Mouse (Mus musculus) kidney, embryonic 16.5 days (tissue): ENCODE data around the gene Arnt2. TPM values are rescaled to one million over a fixed set of nuclear protein-coding genes. Genes with fewer than 3 reads are reported as not detected.

Experiments used
- ATAC-seq: fragments of 200-750 bp; cut with Nextera tagmentation; 2 replicates; pipeline ENCODE4 v1.8.0; 2017; ENCODE audit warnings: moderate TSS enrichment; ENCODE audit not compliant: low FRiP score, low TSS enrichment
- H3K27ac ChIP-seq: fragments of 300-500 bp; sonication (generic); 2 replicates; pipeline ENCODE4 v1.5.1; 2014; ENCODE audit warnings: low read length
- H3K27me3 ChIP-seq: fragments of 300-500 bp; sonication (generic); 2 replicates; pipeline ENCODE4 v1.6.1; 2014; ENCODE audit warnings: low read length, control low read depth, mixed read lengths; ENCODE audit not compliant: insufficient read depth
- H3K36me3 ChIP-seq: fragments of 300-500 bp; sonication (generic); 2 replicates; pipeline ENCODE4 v1.6.1; 2014; ENCODE audit warnings: low read length, control low read depth, mixed read lengths; ENCODE audit not compliant: insufficient read depth
- H3K4me1 ChIP-seq: fragments of 300-500 bp; sonication (generic); 2 replicates; pipeline ENCODE4 v1.6.1; 2014; ENCODE audit warnings: low read length, control low read depth, mixed read lengths; ENCODE audit not compliant: insufficient read depth
- H3K4me2 ChIP-seq: fragments of 300-500 bp; sonication (generic); replicated peaks from 2 replicates; pipeline ENCODE4 v1.6.1; 2014; ENCODE audit warnings: low read depth, low read length
- H3K4me3 ChIP-seq: fragments of 300-500 bp; sonication (generic); 2 replicates; pipeline ENCODE4 v1.5.1; 2014; ENCODE audit warnings: mild to moderate bottlenecking, low read length
- H3K9ac ChIP-seq: fragments of 300-500 bp; sonication (generic); replicated peaks from 2 replicates; pipeline ENCODE4 v1.6.1; 2014; ENCODE audit warnings: low read length
- H3K9me3 ChIP-seq: fragments of 300-500 bp; sonication (generic); 2 replicates; pipeline ENCODE4 v1.6.1; 2016; ENCODE audit warnings: low read length, control low read depth
- WGBS: fragments of 180-500 bp; shearing (Covaris S2); extraction: QIAGEN DNeasy Blood & Tissue Kit; methylation state at CpG from one replicate; pipeline ENCODE4 v1.1.7; 2014; 5-methylcytosine and 5-hydroxymethylcytosine counted together
- polyA plus RNA-seq: library from polyadenylated mRNA; unstranded; fragments of >200 nt; fragmentation: Nextera tagmentation; extraction: Ambion mirVana; gene quantifications from 2 replicates; pipeline ENCODE4 v1.2.1, GENCODE M21; 2015

The Arnt2 gene
- polyA plus RNA-seq, 1 experiment from 2014 or later = 10.8 TPM

DNA sequence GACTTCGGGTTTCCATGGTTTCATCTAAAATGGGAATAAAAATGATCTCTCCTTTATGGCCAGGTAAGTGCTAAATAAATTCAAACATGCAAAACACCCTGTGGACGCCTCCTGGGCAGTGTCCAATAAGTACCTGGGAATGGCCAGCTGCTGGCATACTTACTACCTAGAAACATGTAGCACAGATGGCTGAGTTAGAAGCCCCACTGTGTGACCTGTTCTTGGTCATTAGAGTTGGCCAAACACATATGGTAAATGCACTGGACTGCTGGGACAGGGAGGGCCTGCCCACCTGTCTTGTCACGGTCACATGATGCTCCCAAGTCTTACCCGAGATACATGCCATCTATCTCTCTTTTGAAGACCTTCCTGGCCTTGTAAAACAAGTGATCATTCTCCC lies 149.6 kb downstream of the Arnt2 start:
- H3K36me3 ChIP-seq = 0 out of 2 replicates have a peak, but pooled peaks cover 9% of the 10 kb centered on the region
- no peaks in the 10 kb centered on the region for H3K4me1 ChIP-seq
- no peaks in the 10 kb centered on the region for H3K9me3 ChIP-seq
- ATAC-seq = no peak
- no peak overlapping the region for H3K4me3 ChIP-seq
- no peaks in the 10 kb centered on the region for H3K27me3 ChIP-seq
- no peak overlapping the region for H3K9ac ChIP-seq
- WGBS = 88% methylated on average over 4 of the region's 4 CpGs
- H3K27ac ChIP-seq = no peak overlapping the region
- no peak overlapping the region for H3K4me2 ChIP-seq

DNA sequence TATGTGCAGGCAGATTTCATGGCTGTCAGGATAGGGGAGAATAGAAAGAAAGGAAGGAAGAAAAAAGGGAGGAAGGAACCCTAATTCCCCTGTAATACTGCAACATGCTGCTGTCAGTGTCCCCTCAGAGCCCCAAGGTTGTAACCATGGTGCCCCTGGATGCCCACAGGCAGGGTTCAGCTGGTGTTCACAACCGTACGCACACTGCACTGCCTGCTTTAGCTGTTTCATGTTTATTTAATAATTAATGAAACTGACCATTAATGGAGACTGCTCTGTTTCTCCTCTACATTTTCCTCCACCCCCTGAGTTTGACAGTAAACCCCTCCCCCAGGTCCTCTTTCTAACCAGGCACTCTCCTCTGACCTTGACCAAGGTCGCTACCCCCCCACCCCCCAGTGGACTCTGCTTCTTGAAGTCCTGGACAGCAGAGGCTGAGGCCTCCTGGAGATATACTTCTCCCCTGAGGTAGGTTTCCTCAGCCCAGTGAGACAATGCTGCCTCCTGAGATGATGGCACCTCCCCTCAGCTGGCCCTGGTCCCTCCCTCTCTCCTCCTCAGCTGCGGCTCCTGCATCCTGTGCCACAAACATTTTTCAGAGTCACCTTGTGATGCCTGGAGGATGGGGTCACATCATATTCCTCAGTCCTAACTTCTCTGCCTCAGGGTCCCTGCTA lies 150.5 kb downstream of the Arnt2 start:
- Histone ChIP-seq H3K27ac (peak overlapping the region; percentile 25; the same call in 1 of the 2 replicates), H3K9me3 (no peaks in the 10 kb centered on the region), H3K4me2 (no peak overlapping the region), H3K36me3 (0 out of 2 replicates have a peak, but pooled peaks cover 8% of the 10 kb centered on the region), H3K4me1 (no peaks in the 10 kb centered on the region), H3K9ac (no peak overlapping the region), H3K4me3 (no peak overlapping the region), H3K27me3 (no peaks in the 10 kb centered on the region)
- ATAC-seq = peak; percentile 89
- WGBS = 60% methylated on average over 4 of the region's 4 CpGs

DNA sequence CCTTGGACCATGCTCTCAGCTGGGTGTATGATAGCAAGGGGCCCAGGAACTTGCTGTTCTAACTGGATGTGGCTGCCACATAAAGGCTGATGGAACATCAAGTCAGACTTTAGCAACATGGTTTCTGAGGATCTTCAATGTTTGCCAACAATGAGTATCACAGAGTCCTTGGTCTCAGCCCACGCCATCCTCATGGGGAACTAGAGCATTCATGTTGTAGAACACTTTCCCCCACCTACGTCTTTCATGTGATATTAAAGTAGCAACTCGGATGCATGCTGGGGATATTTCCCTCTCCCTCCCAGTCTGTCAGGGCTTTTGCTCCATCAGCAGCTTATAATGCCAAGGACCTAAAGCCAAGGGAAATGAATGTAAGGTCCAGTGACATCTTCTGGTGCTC lies 153.3 kb downstream of the Arnt2 start:
- ATAC-seq = no peak
- 88% methylated on average over 3 of the region's 3 CpGs for WGBS
- Histone ChIP-seq H3K9me3 (no peaks in the 10 kb centered on the region), H3K4me2 (no peak overlapping the region), H3K27ac (no peak overlapping the region), H3K36me3 (0 out of 2 replicates have a peak, but pooled peaks cover 2% of the 10 kb centered on the region), H3K27me3 (no peaks in the 10 kb centered on the region), H3K4me3 (no peak overlapping the region), H3K4me1 (no peaks in the 10 kb centered on the region), H3K9ac (no peak overlapping the region)

DNA sequence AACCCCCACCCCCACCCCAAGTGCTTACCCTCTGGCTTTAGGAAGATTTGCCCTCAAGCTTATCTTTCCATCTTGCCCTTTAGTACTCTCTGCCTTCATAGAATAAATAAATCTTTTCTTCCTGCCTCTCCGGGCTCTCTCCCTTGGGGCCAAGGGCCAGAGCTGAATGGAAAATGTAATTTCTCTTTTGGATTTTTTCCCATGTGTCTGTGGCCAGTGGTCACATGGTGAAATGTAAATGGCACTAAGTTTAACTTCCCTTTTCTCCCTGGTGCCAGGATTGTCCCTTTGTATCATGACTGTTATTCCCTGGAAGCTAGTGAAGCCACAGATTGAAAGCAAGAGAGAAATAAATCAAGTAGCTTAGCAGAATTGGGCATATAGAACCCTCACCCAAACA lies 153.7 kb downstream of the Arnt2 start:
- 44% methylated on average over 1 of the region's 1 CpGs for WGBS
- no peaks in the 10 kb centered on the region for H3K36me3 ChIP-seq
- H3K9ac ChIP-seq = no peak overlapping the region
- H3K4me1 ChIP-seq = no peaks in the 10 kb centered on the region
- no peaks in the 10 kb centered on the region for H3K9me3 ChIP-seq
- H3K27ac ChIP-seq = no peak overlapping the region
- H3K4me3 ChIP-seq = no peak overlapping the region
- H3K4me2 ChIP-seq = no peak overlapping the region
- no peaks in the 10 kb centered on the region for H3K27me3 ChIP-seq
- no peak for ATAC-seq

DNA sequence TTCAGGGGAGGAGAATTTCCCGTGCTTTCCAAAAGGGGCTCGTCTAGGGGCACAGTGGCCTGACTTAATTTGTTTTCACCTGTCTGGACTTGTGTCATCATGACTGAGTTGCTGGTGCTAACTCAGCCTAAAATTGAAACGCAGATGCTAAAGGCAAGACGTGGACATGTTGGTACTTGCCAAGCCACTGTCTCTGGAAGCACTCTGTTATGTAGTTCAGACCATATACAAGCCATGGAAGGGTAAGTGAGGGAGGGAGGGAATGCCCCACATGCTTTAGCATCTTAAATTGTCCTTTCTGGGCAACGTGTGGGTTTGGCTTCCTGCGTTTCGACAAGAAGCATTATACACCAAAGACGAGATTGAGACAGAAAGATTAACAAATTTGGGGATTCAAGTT lies 155.1 kb downstream of the Arnt2 start:
- ATAC-seq = no peak
- H3K4me1 ChIP-seq = 0 out of 2 replicates have a peak, but pooled peaks cover under 1% of the 10 kb centered on the region
- H3K4me3 ChIP-seq = no peak overlapping the region
- H3K9me3 ChIP-seq = no peaks in the 10 kb centered on the region
- H3K27me3 ChIP-seq = no peaks in the 10 kb centered on the region
- no peak overlapping the region for H3K9ac ChIP-seq
- no peak overlapping the region for H3K27ac ChIP-seq
- H3K36me3 ChIP-seq = no peaks in the 10 kb centered on the region
- 76% methylated on average over 8 of the region's 8 CpGs for WGBS
- H3K4me2 ChIP-seq = no peak overlapping the region

DNA sequence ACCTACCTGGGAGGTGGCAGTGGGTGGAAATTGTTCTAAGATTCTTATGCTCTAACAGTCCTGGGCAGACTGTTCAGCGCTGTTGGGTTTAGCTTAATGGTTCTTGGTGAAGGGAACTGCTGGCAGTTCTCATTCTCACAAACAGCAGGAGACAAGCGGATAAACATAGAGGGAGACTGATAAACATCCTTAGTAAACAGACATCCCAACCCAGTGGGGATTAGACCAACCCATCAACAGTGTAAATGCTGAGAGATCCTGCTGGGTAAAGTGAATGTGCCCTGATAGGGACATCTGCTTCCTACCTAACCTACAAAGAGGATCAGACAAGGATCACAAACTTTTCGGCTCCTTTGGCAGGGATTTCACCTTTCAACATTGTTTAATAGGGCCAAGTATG lies 155.7 kb downstream of the Arnt2 start:
- H3K27ac ChIP-seq = no peak overlapping the region
- ATAC-seq = no peak

DNA sequence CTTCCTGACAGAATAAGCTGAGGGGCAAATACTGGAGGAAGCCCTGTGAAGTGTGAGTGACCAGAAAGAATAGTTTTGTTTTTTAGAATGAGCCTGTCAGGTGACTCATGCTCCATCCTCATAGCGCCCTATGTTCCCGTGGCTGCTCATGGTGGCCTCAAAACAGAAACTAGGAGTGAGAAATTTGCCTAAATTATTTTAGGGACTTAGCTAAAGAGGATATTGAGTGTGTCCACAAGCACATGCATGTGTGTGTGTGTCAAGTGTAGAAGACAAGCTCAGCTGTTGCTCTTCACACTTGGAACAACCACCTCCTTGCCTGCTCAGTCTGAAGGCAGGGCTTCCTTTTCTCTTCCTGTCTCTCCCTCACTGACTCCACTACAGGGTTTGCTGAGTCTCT lies 158.3 kb downstream of the Arnt2 start:
- Histone ChIP-seq H3K9me3 (no peaks in the 10 kb centered on the region), H3K4me2 (no peak overlapping the region)
- no peak for ATAC-seq

More for the DNA sequence above, 155.7 kb downstream of the Arnt2 start:
- Histone ChIP-seq H3K27me3 (no peaks in the 10 kb centered on the region), H3K4me2 (no peak overlapping the region), H3K36me3 (no peaks in the 10 kb centered on the region), H3K4me3 (no peak overlapping the region), H3K4me1 (peaks cover 6% of the 10 kb centered on the region; the same call in 1 of the 2 replicates), H3K9ac (no peak overlapping the region), H3K9me3 (no peaks in the 10 kb centered on the region)
- whole genome bisulfite sequencing = 74% methylated on average over 3 of the region's 3 CpGs

DNA sequence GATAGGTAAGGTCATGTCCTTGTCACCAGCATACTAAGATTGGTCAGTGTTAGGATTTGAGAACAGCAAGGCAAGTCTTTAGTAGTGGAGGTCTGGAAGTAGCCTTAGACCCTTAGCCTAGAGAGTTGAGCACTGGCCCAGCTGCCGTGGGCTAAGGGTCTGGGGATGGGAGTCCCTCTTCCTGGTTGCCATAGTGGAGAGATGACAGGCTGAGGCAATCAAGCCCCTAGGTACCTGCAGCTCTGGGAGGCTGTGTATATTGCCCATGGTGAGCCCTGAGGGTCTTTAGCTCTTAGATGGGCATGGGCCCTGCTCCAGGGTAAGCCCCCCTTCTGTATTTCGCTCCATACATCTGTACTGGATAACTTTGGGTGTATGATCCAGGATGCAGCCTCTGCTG lies 159.2 kb downstream of the Arnt2 start:
- Histone ChIP-seq H3K36me3 (no peaks in the 10 kb centered on the region), H3K4me2 (no peak overlapping the region), H3K4me1 (peaks cover 20% of the 10 kb centered on the region), H3K27ac (no peak overlapping the region), H3K9ac (no peak overlapping the region), H3K4me3 (no peak overlapping the region), H3K9me3 (no peaks in the 10 kb centered on the region), H3K27me3 (no peaks in the 10 kb centered on the region)
- no peak for ATAC-seq
- WGBS = 87% methylated on average over 2 of the region's 2 CpGs

More for the DNA sequence above, 158.3 kb downstream of the Arnt2 start:
- Histone ChIP-seq H3K4me1 (peaks cover 20% of the 10 kb centered on the region), H3K9ac (no peak overlapping the region), H3K27ac (no peak overlapping the region), H3K4me3 (no peak overlapping the region), H3K36me3 (no peaks in the 10 kb centered on the region), H3K27me3 (no peaks in the 10 kb centered on the region)
- 91% methylated on average over 2 of the region's 2 CpGs for WGBS

DNA sequence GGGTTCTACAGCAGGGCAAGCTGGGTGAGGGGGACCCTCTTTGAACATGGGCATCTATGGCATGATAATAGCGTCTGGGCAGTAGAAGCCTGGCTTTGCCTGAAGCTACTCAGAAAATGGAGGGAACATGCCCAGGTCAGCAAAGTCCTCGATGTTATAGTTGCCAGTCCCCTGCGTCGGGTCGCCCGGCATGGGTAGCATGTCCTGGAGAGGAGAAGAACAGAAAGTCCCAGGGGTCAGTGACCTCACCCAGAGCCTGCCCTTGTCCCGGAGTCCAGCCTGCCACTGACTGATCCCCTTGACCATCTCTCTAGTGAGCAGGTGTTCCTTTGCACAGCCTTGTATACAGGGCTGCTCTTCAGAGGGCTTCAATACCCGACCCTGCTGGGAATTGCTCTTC lies 160.0 kb downstream of the Arnt2 start:
- peak overlapping the region; percentile 23 for H3K27ac ChIP-seq
- WGBS = 85% methylated on average over 8 of the region's 8 CpGs
- H3K9ac ChIP-seq = no peak overlapping the region
- no peak overlapping the region for H3K4me2 ChIP-seq
- H3K4me3 ChIP-seq = no peak overlapping the region
- H3K9me3 ChIP-seq = no peaks in the 10 kb centered on the region
- no peaks in the 10 kb centered on the region for H3K36me3 ChIP-seq
- ATAC-seq = no peak
- H3K4me1 ChIP-seq = peaks cover 20% of the 10 kb centered on the region
- H3K27me3 ChIP-seq = no peaks in the 10 kb centered on the region

DNA sequence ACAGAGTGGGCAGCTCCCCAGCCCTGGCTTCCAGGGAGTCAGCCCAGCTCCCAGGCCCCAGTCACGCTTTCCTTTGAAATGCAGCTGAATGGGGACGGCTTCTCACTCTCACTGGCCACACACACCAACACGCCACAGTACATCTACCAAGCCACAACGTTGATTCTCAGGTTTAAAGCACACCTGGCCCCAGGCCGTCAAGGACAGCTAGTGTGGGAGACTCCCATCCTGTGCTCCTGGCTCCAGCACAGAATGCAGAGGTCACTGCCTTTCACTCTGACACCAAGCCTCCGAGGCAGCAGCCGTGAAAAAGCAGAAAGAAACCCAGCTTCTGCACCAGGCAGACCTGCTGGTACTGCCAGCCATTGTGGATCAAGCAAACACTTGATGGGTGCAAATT lies 160.6 kb downstream of the Arnt2 start:
- 30% methylated on average over 7 of the region's 7 CpGs for WGBS

More for the DNA sequence above, 160.6 kb downstream of the Arnt2 start:
- no peak overlapping the region for H3K9ac ChIP-seq
- H3K36me3 ChIP-seq = no peaks in the 10 kb centered on the region
- H3K27ac ChIP-seq = peak overlapping the region; percentile 57
- no peak overlapping the region for H3K4me3 ChIP-seq
- H3K27me3 ChIP-seq = no peaks in the 10 kb centered on the region
- no peak for ATAC-seq
- H3K9me3 ChIP-seq = no peaks in the 10 kb centered on the region
- H3K4me1 ChIP-seq = peaks cover 20% of the 10 kb centered on the region
- no peak overlapping the region for H3K4me2 ChIP-seq
